Mouse (Mus musculus) liver, embryonic 16.5 days (tissue): ENCODE data around the gene Coro1c. TPM values are rescaled to one million over a fixed set of nuclear protein-coding genes. Genes with fewer than 3 reads are reported as not detected.
A peak's percentile ranks its signal among the peaks of the same experiment; 100 is the strongest.

Experiments used
- ATAC-seq: fragments of 200-750 bp; cut with Nextera tagmentation; 2 replicates; pipeline ENCODE4 v1.8.0; 2017; ENCODE audit warnings: low read depth, mild to moderate bottlenecking, moderate number of reproducible peaks, moderate library complexity
- H3K27ac ChIP-seq: fragments of 300-500 bp; sonication (generic); 2 replicates; pipeline ENCODE4 v1.5.1; 2014; ENCODE audit warnings: mild to moderate bottlenecking, low read length
- H3K27me3 ChIP-seq: fragments of 300-500 bp; sonication (generic); 2 replicates; pipeline ENCODE4 v1.6.1; 2014; ENCODE audit warnings: low read depth, low read length, mixed read lengths; ENCODE audit not compliant: control insufficient read depth, insufficient read depth
- H3K36me3 ChIP-seq: fragments of 300-500 bp; sonication (generic); 2 replicates; pipeline ENCODE4 v1.6.1; 2014; ENCODE audit warnings: mild to moderate bottlenecking; ENCODE audit not compliant: control insufficient read depth, insufficient read depth
- H3K4me1 ChIP-seq: fragments of 300-500 bp; sonication (generic); 2 replicates; pipeline ENCODE4 v1.6.1; 2014; ENCODE audit warnings: low read depth, low read length, mixed read lengths; ENCODE audit not compliant: control insufficient read depth
- H3K4me2 ChIP-seq: fragments of 300-500 bp; sonication (generic); 2 replicates; pipeline ENCODE4 v1.6.1; 2014; ENCODE audit warnings: low read depth, low read length, mixed read lengths
- H3K4me3 ChIP-seq: fragments of 300-500 bp; sonication (generic); 2 replicates; pipeline ENCODE4 v1.5.1; 2014; ENCODE audit warnings: low read depth, mild to moderate bottlenecking, low read length
- H3K9ac ChIP-seq: fragments of 300-500 bp; sonication (generic); 2 replicates; pipeline ENCODE4 v1.6.1; 2014; ENCODE audit warnings: low read depth, low read length
- H3K9me3 ChIP-seq: fragments of 300-500 bp; sonication (generic); replicated peaks from 2 replicates; pipeline ENCODE4 v1.6.1; 2016; ENCODE audit warnings: low read length; ENCODE audit not compliant: control insufficient read depth
- WGBS: fragments of 180-500 bp; shearing (Covaris S2); extraction: QIAGEN DNeasy Blood & Tissue Kit; methylation state at CpG from one replicate; pipeline ENCODE4 v1.1.7; 2014; ENCODE audit not compliant: insufficient replicate concordance; 5-methylcytosine and 5-hydroxymethylcytosine counted together
- polyA plus RNA-seq: library from polyadenylated mRNA; unstranded; fragments of >200 nt; fragmentation: Nextera tagmentation; extraction: Ambion mirVana; gene quantifications from 2 replicates; pipeline ENCODE4 v1.2.1, GENCODE M21; 2015

Coro1c gene
- polyA plus RNA-seq = 40.8 and 40.9 TPM in 2 replicates

DNA sequence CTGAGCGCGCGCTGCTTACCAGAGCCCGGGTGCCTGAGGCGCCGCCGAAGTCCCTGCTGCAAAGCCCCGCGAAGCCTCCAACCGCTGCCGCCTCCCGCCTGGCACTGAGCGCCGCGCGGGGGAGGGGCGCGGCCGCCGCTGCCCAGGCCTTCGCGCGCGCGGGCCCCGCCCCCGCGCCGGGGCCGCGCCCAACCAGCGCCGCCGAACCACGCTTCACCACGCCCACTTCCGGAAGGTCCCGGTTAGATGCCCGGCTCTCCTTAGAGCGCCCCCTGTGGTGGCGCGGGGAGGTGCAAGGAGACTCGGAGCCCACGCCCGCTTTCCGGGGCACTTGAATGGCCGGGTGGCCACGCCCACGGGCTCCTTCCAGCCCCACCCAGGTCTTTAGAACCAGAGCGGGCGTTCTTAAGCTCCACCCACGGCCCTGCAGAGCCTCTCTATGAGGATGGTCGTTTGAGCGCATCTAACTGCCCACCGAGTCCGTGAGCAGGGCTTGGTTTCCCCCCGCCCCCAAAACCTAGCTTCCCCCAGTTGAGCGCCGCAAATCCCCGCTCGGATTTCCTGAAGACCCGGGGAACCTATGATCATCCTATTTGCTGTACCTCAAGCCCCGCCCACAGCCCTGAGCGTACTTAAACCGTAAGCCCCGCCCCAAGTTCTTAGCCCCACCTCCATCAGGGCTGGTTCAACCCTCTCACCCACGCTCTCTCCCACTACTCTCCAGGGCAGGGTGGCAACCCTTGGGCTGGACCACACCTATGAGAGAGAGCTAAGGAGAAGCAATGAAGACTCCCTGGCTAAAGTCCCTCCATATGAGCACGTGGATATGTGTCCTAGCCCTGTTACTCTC lies at the start of gene Coro1c:
Gene Coro1c (minus strand): TSS at position 167 of the 850 bp plus-strand sequence.
- Histone ChIP-seq H3K9ac (peak within 1 kb of the TSS; percentile 90), H3K4me2 (peak within 1 kb of the TSS; percentile 99), H3K4me3 (peak within 1 kb of the TSS; percentile 91), H3K4me1 (peaks cover 47% of the 10 kb centered on the region), H3K27ac (peak within 1 kb of the TSS; percentile 93), H3K9me3 (no peaks in the 10 kb centered on the region), H3K36me3 (no peaks in the 10 kb centered on the region), H3K27me3 (no peaks in the 10 kb centered on the region)
- WGBS = under 1% methylated on average over 67 of the region's 68 CpGs
- ATAC-seq = peak; percentile 84

DNA sequence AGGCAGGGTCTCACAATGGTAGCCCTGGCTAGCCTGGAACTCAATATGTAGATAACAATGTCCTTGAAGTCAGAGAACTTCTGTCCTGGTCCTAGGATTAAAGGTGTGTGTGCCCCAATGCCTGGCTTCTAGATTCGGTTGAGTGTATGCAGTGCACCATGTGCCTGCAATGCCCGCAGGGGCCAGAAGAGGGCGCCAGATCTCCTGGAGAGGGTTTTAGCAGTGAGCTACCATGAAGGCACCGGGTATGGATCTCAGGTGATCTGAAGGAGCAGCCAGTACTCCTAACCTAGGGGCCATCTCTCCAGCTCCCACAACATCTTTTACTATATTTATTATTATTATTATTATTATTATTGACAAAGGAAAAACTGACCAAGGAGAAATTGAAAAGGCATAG lies 48.0 kb upstream of the Coro1c start:
- Histone ChIP-seq H3K27me3 (no peaks in the 10 kb centered on the region), H3K36me3 (peaks cover 26% of the 10 kb centered on the region), H3K9ac (no peak overlapping the region), H3K27ac (no peak overlapping the region), H3K4me3 (no peak overlapping the region), H3K4me1 (peaks cover 24% of the 10 kb centered on the region), H3K9me3 (no peaks in the 10 kb centered on the region), H3K4me2 (no peak overlapping the region)
- WGBS = 3% methylated on average over 4 of the region's 4 CpGs
- peak; percentile 55 for ATAC-seq

DNA sequence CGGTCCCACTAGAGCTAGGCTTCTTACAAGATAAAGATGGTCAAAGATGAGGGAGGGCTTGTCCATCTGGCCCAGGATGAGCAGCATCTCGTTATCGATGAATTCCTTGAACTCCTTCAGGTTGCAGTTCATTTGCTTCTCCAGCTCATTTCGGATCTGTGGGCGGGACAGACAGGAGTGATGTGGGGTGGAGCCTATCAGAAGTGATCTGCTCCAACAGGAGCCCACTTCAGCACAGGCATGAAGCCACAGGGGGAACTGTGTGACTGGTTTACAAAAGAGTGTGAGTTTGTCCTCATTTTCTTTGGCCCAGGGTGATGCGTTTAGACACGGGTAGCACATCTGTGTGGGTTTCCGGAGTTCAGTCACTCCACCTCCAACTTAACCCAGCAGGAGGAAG lies 47.1 kb upstream of the Coro1c start:
- Histone ChIP-seq H3K27ac (no peak overlapping the region), H3K36me3 (peaks cover 23% of the 10 kb centered on the region), H3K4me2 (no peak overlapping the region), H3K27me3 (no peaks in the 10 kb centered on the region), H3K4me3 (no peak overlapping the region), H3K4me1 (peaks cover 31% of the 10 kb centered on the region), H3K9ac (no peak overlapping the region), H3K9me3 (no peaks in the 10 kb centered on the region)
- 73% methylated on average over 8 of the region's 8 CpGs for WGBS
- no peak for ATAC-seq

- Histone ChIP-seq H3K36me3 (peaks cover 27% of the 10 kb centered on the region), H3K27ac (no peak overlapping the region), H3K4me3 (no peak overlapping the region), H3K4me2 (no peak overlapping the region), H3K9ac (no peak overlapping the region), H3K27me3 (no peaks in the 10 kb centered on the region), H3K9me3 (no peaks in the 10 kb centered on the region), H3K4me1 (peaks cover 32% of the 10 kb centered on the region)
- no peak for ATAC-seq
- WGBS = 66% methylated on average over 5 of the region's 5 CpGs
Measured at GRCm38 (mm10) chr5:113955281-113955680, 46.7 kb upstream of the Coro1c start.

- 10% methylated on average over 7 of the region's 7 CpGs for WGBS
- H3K27ac ChIP-seq = no peak overlapping the region
- no peak overlapping the region for H3K9ac ChIP-seq
- H3K4me2 ChIP-seq = no peak overlapping the region
- peaks cover 27% of the 10 kb centered on the region for H3K4me1 ChIP-seq
- H3K27me3 ChIP-seq = no peaks in the 10 kb centered on the region
- no peak for ATAC-seq
- no peak overlapping the region for H3K4me3 ChIP-seq
- H3K36me3 ChIP-seq = peaks cover 35% of the 10 kb centered on the region
- H3K9me3 ChIP-seq = no peaks in the 10 kb centered on the region
Measured at GRCm38 (mm10) chr5:113954421-113954820, 45.9 kb upstream of the Coro1c start.

DNA sequence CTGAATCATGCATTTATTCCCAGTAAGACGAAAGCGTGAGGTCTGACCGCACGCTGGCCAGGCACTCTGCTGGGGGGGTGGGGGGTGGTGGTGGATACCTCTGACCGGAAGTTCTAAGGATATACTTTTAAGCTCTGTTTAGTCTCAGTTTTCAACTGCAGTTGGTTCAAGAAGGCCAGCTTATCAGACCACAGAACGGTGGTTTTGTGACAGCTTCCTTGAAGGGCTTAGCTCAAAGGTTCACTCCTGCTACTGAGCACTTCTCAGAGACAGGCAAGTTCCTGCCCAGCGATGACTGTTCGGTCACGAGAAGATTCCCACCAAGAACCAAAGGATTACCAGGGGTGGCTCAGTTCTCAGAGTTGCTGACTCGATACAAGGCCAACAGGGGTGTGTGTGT lies 44.0 kb upstream of the Coro1c start:
- Histone ChIP-seq H3K4me3 (no peak overlapping the region), H3K9me3 (no peaks in the 10 kb centered on the region), H3K9ac (no peak overlapping the region), H3K27ac (peak overlapping the region; percentile 81), H3K4me1 (peaks cover 27% of the 10 kb centered on the region), H3K27me3 (no peaks in the 10 kb centered on the region), H3K4me2 (peak overlapping the region; percentile 44; the same call in 1 of the 2 replicates), H3K36me3 (peaks cover 42% of the 10 kb centered on the region)
- WGBS = 15% methylated on average over 10 of the region's 10 CpGs
- no peak for ATAC-seq

DNA sequence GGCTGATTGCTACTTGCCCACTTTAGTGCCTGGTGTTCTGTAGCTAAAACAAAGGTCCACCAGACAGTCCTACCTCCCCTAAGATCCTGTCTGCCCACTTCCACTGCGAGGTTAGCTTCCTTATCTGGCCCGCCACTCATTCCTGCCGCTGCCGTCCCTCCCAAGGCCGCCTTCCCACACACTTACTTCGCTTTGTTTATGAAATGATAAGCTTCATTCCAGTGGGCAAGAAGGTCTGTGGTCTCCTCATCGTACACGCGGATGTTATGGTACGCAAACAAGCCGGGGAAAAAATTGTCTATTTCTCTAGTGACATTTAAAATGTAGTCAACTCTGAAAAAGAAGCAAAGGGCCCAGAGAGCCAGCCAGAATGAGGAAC lies 43.1 kb upstream of the Coro1c start:
- 9% methylated on average over 11 of the region's 11 CpGs for WGBS
- Histone ChIP-seq H3K4me2 (peak overlapping the region; percentile 44), H3K27ac (peak overlapping the region; percentile 81), H3K9ac (peak overlapping the region; percentile 40), H3K27me3 (no peaks in the 10 kb centered on the region), H3K36me3 (peaks cover 43% of the 10 kb centered on the region), H3K9me3 (no peaks in the 10 kb centered on the region), H3K4me3 (peak overlapping the region; percentile 20), H3K4me1 (peaks cover 27% of the 10 kb centered on the region)
- ATAC-seq = peak; percentile 81

- Histone ChIP-seq H3K27me3 (no peaks in the 10 kb centered on the region), H3K4me3 (no peak overlapping the region), H3K9me3 (no peaks in the 10 kb centered on the region), H3K27ac (peak overlapping the region; percentile 81), H3K36me3 (peaks cover 48% of the 10 kb centered on the region), H3K4me2 (peak overlapping the region; percentile 44), H3K4me1 (peaks cover 27% of the 10 kb centered on the region), H3K9ac (peak overlapping the region; percentile 40)
- peak; percentile 33 for ATAC-seq
- WGBS = 50% methylated on average over 19 of the region's 19 CpGs
Measured at GRCm38 (mm10) chr5:113950786-113951692, 42.5 kb upstream of the Coro1c start.
